Mouse (Mus musculus): ENCODE measurements at regions not wholly inside any gene's neighbourhood (a gene's known extent, or its start where the extent isn't known, plus 50 kb on each side); places are given as distances from the start of the nearest gene placed in this dataset.
A peak's percentile ranks its signal among the peaks of the same experiment; 100 is the strongest.

DNA sequence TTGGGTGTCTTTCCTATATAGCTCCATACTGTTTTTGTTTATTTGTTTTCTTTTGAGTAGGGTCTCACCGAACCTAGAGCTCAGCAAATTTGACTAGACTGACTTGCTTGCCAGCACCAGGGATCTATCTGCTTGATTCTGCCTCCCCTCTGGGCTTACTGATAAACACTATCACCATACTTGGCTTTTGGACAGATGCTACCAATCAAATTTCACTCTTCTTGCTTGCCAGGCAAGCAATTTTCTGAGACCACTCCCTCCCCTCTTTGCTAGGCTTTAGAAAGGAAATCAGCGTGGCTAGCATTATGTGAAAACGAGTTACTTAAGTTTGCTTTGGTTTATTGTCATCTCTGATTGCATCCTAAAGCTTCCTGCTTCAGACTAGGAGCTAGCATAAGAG, 75.1 kb upstream of the Krr1 start:
- DNase-seq = no peak

DNA sequence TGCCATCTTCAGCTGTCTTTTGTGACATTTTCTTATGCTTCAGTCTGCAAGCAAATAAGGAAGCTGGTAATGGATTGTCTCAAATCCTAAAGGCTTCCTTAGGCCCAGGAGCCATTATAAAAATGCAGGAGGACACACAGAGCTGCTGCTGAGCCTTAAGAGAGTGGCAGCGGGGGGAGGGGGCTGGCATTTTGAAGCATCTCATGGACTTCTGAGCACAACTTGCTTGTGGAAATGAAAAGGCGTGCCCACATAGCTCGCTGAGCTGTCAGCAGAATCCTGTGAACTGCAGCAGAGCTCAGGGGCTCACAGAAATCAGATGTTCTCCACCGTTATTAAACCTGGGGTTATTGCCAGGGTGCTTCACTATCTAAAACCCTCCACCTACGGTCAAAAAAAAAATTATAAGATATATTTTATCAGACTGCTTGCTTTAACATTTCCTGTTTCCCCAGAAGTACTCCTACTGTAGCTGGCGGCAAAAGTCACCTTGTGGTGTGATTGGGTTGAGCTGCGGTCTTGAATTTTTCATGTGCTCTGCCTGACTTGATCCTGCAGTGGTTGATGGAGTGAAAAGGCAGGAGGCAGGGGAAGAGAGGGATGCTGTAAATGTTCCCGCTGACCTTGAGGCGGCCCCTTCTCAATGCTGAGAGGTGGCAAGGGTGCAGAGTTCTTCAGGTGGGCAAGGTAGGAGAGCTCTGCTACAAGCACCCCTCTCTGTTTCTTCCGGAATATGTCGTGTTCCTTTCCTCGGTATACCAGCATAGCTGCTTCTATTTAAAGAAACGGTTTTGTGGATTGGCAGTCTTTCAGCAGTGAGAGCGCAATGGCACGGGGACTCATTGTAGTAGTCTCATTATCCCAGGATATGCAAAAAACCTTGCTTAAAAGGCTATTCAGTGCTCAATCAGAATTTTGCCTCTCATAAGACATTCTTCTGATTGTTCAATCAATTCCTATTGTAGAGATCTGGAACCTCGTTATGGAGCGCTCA, 71.4 kb upstream of the Krr1 start:
- DNase-seq = peak; percentile 12

DNA sequence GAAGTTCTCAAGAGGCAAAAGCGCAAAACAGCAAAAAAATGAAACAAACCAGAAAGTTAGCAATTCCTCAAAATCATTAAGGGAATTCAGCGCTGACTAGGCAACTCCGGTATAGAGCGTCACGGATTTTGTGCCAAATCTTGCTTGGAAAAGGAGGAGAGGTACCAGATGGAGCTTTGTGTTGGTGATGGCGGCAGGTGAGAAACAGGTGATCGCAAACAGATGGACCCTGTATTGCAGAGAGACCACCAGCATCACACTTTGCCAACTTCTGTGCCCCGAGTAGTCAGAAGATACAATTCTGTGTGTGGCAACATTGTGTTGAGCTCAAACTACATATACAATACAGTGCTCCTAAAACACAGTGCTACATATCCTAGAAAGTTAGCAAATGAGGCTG, 68.5 kb upstream of the Krr1 start:
- DNase-seq = no peak

DNA sequence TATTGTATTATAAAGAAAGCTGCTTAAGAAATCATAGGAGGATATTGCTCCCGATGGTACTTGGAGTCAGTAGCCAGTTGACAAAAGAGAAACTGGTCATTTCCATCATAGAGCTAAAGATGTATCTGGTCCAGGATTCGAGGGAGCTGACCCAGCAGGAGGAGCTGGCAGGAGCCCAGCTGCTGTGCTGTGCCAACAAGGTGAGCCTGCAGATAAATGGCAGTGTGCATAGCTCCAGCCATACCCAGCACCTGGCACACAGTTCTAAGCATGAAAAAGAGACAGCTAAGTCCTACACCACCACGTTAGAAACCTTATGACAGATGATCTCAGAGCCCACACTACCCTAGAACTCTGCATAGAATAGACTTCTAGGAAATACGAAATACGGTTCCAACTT, 64.6 kb upstream of the Krr1 start:
- DNase-seq = no peak

DNA sequence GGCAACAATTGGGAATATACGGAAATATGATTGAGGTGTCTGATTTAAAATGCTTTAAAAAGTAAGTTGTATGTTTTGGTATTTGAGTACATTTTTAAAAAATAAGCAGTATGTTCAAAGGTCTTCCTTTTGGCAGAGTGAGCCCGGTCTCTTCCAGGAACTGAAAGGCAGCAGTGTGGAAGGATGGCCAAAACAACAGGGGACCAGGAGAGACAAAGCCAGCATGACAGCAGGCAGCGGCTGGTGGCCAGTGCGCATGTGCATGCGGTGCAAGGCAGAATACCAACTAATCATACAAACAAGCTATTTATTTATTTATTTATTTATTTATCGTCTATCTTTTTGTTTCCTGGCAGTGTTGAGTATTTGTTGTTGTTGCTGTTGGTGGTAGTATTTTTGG, 59.9 kb upstream of the Krr1 start:
- DNase-seq = peak; percentile 17

DNA sequence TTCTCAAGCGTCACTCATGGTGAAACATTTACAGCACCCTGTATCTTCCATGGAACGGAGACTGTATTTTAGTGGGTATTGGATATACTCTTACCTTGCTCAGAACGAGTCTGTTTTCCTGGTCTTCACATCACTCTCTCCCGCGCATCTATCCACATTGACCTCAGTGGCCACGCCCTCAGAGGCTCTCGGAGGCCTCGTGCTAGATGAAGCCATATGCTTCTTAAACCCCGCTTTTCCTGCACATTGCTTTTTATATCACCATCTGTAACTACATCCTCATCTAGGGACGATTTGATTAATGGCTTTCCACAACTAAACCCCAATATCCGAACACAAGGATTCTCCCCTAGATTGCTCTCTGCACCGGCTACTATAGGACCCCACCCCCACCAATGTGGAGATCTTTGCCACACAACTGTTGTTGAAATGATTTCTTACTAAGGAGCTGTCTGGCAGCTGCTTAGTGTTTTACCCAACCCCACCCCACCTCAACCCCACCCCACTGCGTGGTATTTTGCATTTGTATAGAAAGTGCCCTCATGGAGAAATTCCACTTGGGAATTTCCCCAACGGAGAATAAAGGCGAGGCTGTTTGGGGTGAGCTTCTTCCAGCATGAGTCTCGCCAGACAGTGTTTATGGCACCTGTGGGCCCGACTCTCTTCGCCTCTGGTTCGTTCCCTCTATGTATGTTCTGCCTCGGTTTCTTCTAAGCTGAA, 59.2 kb upstream of the Krr1 start:
- no peak for DNase-seq

DNA sequence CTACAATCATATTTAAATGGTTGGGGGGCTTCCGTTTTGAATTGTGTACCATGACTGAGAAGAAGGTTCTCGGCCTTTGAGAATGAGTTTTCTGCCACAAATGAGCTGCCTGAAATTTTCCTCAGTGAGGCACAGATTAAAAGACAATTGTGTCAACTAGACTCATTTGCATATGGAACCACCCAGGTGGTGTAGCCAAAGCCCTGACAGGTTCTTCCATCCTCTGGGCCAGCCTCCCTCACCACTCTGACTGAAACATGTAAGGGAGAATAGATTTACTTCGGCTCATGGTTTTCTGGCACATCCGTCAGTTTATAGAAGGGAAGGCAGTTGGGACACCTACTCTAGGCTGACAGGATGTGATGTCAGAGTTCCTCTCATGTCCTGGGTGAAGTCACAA, 58.2 kb upstream of the Krr1 start:
- no peak for DNase-seq

DNA sequence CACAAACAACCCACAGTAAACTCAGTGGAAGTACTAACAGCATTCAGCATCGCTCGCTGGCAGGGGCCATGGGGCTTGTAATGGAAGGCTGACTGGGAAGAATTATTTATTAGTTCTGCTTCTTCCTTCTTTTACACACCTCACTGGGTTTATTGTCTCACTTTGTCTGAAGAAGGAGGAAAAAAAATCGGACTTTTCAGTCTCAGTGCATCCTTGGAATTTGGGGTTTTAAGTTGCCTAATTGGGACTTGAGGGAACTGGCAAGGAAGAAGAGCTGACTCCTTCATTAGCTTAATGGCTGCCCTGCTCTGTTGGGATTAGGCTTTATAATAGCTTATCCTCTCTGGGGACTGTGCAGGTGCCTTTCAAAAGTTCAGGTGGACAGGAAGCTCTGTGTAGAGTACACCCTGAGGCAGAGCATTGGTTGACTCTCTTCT, 54.4 kb upstream of the Krr1 start:
- no peak for DNase-seq

DNA sequence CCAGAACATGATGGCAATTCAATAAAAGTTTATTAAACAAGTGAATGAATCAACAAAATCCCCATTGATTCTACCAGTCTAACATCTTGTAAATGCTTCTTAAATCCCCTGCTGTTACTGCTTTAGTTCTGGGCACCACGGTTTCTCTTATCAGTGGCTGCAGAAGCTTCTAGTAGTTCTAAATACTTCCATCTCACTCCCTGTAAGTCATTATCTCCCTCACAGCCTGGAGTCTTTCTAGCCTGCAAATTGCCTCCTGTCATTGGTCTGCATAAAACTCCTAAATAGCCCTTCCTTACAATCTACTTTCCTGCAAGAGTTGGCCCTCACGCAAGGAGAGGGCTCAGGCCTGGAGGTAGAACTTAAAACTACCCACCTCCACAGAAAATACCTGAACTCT, 53.0 kb upstream of the Krr1 start:
- no peak for DNase-seq

DNA sequence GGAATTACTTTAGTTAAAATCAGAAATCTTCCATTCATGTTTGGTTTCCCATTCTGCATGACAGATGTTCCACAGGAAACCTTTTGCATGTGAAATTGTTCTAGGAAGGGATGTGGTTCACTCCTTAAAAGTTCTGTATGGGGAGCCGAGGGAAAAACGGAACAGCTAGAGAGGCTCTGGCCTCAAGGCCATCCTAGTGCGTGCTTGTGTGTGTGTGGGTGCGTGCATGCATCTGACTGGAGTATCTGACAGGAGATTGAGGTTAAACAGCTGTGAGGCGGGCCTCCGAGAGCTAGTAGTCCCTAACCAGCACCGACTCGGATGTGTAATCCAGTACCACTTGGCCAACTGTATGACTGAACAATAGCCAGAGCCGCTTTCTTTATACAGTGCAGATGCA, 51.0 kb upstream of the Krr1 start:
- no peak for DNase-seq

All from right cerebral cortex, postnatal 14 days (tissue).